Mouse (Mus musculus) kidney, embryonic 16.5 days (tissue): ENCODE results near the gene Arid2. TPM values are rescaled to one million over a fixed set of nuclear protein-coding genes. Genes with fewer than 3 reads are reported as not detected.
"Not testable (repeated sequence)": the region's sequence is repeated elsewhere in the genome, so short reads cannot be mapped to it uniquely, and the experiment has no call there.

Experiments
- ATAC-seq: fragments of 200-750 bp; cut with Nextera tagmentation; 2 replicates; pipeline ENCODE4 v1.8.0; 2017; ENCODE audit warnings: moderate TSS enrichment; ENCODE audit not compliant: low FRiP score, low TSS enrichment
- H3K27ac ChIP-seq: fragments of 300-500 bp; sonication (generic); 2 replicates; pipeline ENCODE4 v1.5.1; 2014; ENCODE audit warnings: low read length
- H3K27me3 ChIP-seq: fragments of 300-500 bp; sonication (generic); 2 replicates; pipeline ENCODE4 v1.6.1; 2014; ENCODE audit warnings: low read length, control low read depth, mixed read lengths; ENCODE audit not compliant: insufficient read depth
- H3K36me3 ChIP-seq: fragments of 300-500 bp; sonication (generic); 2 replicates; pipeline ENCODE4 v1.6.1; 2014; ENCODE audit warnings: low read length, control low read depth, mixed read lengths; ENCODE audit not compliant: insufficient read depth
- H3K4me1 ChIP-seq: fragments of 300-500 bp; sonication (generic); 2 replicates; pipeline ENCODE4 v1.6.1; 2014; ENCODE audit warnings: low read length, control low read depth, mixed read lengths; ENCODE audit not compliant: insufficient read depth
- H3K4me2 ChIP-seq: fragments of 300-500 bp; sonication (generic); replicated peaks from 2 replicates; pipeline ENCODE4 v1.6.1; 2014; ENCODE audit warnings: low read depth, low read length
- H3K4me3 ChIP-seq: fragments of 300-500 bp; sonication (generic); 2 replicates; pipeline ENCODE4 v1.5.1; 2014; ENCODE audit warnings: mild to moderate bottlenecking, low read length
- H3K9ac ChIP-seq: fragments of 300-500 bp; sonication (generic); replicated peaks from 2 replicates; pipeline ENCODE4 v1.6.1; 2014; ENCODE audit warnings: low read length
- H3K9me3 ChIP-seq: fragments of 300-500 bp; sonication (generic); 2 replicates; pipeline ENCODE4 v1.6.1; 2016; ENCODE audit warnings: low read length, control low read depth
- WGBS: fragments of 180-500 bp; shearing (Covaris S2); extraction: QIAGEN DNeasy Blood & Tissue Kit; methylation state at CpG from one replicate; pipeline ENCODE4 v1.1.7; 2014; 5-methylcytosine and 5-hydroxymethylcytosine counted together
- polyA plus RNA-seq: library from polyadenylated mRNA; unstranded; fragments of >200 nt; fragmentation: Nextera tagmentation; extraction: Ambion mirVana; gene quantifications from 2 replicates; pipeline ENCODE4 v1.2.1, GENCODE M21; 2015

Gene Arid2
- polyA plus RNA-seq, 1 experiment from 2014 or later, result 24.0 TPM

DNA sequence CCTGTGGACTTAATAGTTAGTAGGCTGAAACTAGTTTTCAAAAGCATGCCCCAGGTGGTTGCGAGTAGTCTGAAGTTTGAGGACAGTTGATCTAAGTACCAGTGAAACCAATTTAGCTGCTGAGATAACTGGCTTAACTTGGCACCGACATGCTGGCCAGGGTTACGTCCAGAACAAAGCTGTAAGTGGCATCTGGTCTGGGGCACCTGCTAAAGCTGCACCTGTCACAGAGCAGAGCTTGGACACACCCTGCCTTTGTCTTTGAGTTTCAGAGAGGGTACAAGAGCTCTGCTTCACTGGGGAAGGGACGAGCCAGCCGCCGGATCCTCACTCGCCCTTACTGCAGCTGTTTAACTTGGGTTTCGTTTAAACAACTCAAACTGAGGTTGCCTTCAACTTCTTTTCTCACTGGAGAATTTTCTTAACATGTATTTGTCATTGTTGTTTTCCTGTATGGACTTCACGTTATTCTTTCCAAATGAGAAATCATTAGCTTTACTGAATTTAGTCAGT, 9.8 kb downstream of the Arid2 start:
- no peak for ATAC-seq
- H3K4me1 ChIP-seq, result 0 out of 2 replicates have a peak, but pooled peaks cover 4% of the 10 kb centered on the region
- H3K4me2 ChIP-seq, result no peak overlapping the region
- no peak overlapping the region for H3K4me3 ChIP-seq
- H3K9ac ChIP-seq, result no peak overlapping the region
- 86% methylated on average over 9 of the region's 9 CpGs for WGBS
- H3K9me3 ChIP-seq, result no peaks in the 10 kb centered on the region
- no peaks in the 10 kb centered on the region for H3K27me3 ChIP-seq
- H3K27ac ChIP-seq, result no peak overlapping the region
- 0 out of 2 replicates have a peak, but pooled peaks cover 2% of the 10 kb centered on the region for H3K36me3 ChIP-seq

GRCm38 (mm10) chr15:96297623-96298188, 10.4 kb downstream of the Arid2 start:
- no peak overlapping the region for H3K4me2 ChIP-seq
- H3K36me3 ChIP-seq, result 0 out of 2 replicates have a peak, but pooled peaks cover 2% of the 10 kb centered on the region
- no peaks in the 10 kb centered on the region for H3K27me3 ChIP-seq
- H3K27ac ChIP-seq, result no peak overlapping the region
- H3K9me3 ChIP-seq, result no peaks in the 10 kb centered on the region
- H3K4me1 ChIP-seq, result 0 out of 2 replicates have a peak, but pooled peaks cover 4% of the 10 kb centered on the region
- WGBS, result 91% methylated on average over 9 of the region's 9 CpGs
- H3K9ac ChIP-seq, result no peak overlapping the region
- ATAC-seq, result no peak
- no peak overlapping the region for H3K4me3 ChIP-seq

DNA sequence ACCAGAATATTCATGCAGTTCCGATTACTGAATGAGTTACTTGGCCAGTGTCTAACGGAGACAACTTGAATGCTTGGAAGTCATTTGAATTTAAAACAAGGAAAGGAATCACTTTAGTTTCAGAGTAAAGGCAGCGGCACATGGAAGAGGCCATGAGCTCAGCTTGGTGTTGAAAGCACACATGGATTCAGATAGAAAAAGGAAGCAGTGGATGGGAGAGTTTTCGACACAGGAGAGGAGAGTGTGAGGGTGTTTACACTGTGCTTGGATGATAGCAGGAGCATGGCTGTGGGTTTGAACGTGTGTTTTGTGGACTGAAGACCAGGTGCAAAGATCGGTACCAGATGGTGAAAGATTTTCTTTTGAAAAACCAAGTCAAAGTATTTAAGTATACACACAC, 22.0 kb downstream of the Arid2 start:
- H3K9me3 ChIP-seq, result peaks cover 4% of the 10 kb centered on the region; the same call in 1 of the 2 replicates
- WGBS, result 86% methylated on average over 6 of the region's 6 CpGs

GRCm38 (mm10) chr15:96312902-96313301, 25.6 kb downstream of the Arid2 start:
- ATAC-seq, result no peak
- Histone ChIP-seq H3K27ac (no peak overlapping the region), H3K4me1 (0 out of 2 replicates have a peak, but pooled peaks cover 4% of the 10 kb centered on the region), H3K36me3 (peaks cover 18% of the 10 kb centered on the region), H3K4me3 (no peak overlapping the region), H3K9ac (no peak overlapping the region), H3K27me3 (no peaks in the 10 kb centered on the region), H3K9me3 (peaks cover 4% of the 10 kb centered on the region; the same call in 1 of the 2 replicates), H3K4me2 (no peak overlapping the region)
- WGBS, result 92% methylated on average over 1 of the region's 1 CpGs

More for the DNA sequence above, 22.0 kb downstream of the Arid2 start:
- Histone ChIP-seq H3K27me3 (no peaks in the 10 kb centered on the region), H3K4me3 (no peak overlapping the region), H3K4me2 (no peak overlapping the region), H3K4me1 (no peaks in the 10 kb centered on the region), H3K9ac (no peak overlapping the region), H3K36me3 (peaks cover 21% of the 10 kb centered on the region), H3K27ac (no peak overlapping the region)
- no peak for ATAC-seq

DNA sequence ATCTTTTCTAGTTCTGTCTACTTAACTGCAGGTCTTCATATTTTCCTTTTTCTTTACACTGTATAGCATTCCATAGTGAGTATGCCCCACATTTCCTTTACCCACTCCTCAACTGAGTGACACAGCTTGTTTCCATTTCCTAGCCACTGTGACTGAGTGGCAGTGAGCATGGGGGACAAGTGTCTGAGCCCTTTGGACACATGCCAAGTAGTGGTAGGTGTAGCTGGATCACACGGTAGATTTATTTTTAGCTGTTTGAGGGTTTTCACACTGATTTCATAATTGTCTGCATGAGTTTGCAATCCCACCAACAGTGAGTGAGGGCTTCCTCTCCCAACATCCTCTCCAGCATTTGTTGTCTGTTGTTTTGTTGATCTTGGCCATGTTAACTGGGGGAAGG, 28.3 kb downstream of the Arid2 start:
- Histone ChIP-seq H3K27ac (no peak overlapping the region), H3K36me3 (peaks cover 22% of the 10 kb centered on the region), H3K4me2 (no peak overlapping the region), H3K9ac (no peak overlapping the region), H3K9me3 (peaks cover 4% of the 10 kb centered on the region; the same call in 1 of the 2 replicates), H3K4me3 (no peak overlapping the region), H3K4me1 (0 out of 2 replicates have a peak, but pooled peaks cover 4% of the 10 kb centered on the region), H3K27me3 (no peaks in the 10 kb centered on the region)
- 47% methylated on average over 1 of the region's 1 CpGs for WGBS
- ATAC-seq, result no peak

- no peaks in the 10 kb centered on the region for H3K9me3 ChIP-seq
- H3K27ac ChIP-seq, result no peak overlapping the region
- H3K4me2 ChIP-seq, result no peak overlapping the region
- no peak overlapping the region for H3K4me3 ChIP-seq
- H3K9ac ChIP-seq, result no peak overlapping the region
- 0 out of 2 replicates have a peak, but pooled peaks cover 4% of the 10 kb centered on the region for H3K4me1 ChIP-seq
- peaks cover 6% of the 10 kb centered on the region; the same call in 1 of the 2 replicates for H3K36me3 ChIP-seq
- 76% methylated on average over 8 of the region's 8 CpGs for WGBS
- no peak for ATAC-seq
- no peaks in the 10 kb centered on the region for H3K27me3 ChIP-seq
Measured at GRCm38 (mm10) chr15:96319335-96319734, 32.0 kb downstream of the Arid2 start.

DNA sequence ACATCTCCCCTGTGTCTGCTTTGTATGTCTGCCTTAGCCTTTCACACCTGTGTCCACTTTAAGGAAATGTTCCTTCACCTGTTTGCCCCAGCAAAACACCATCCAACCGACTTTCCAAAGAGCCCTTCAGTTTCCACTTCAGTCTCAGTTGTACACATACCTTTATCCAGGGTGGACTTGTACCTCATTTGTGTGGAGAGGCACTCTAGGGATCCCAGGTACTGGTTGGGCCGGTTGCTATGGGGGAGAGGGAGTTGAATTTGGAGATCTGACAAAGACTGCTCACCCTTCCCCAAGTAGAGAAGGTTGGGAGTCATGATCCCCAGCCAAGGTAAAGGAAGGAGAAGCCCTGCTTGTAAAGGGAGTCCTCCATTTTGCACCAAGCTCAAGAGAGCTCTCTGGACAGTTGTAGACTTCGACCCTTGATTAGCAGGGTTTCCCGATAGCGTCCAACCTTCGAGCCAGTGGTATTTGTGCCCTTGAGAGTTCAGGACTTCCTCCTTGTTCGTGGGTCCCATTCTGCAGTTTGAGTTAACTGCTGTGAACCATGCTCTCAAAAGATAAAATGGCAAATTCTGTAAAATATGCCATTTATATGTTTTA, 38.5 kb downstream of the Arid2 start:
- ATAC-seq, result no peak
- Histone ChIP-seq H3K27ac (no peak overlapping the region), H3K4me2 (no peak overlapping the region), H3K27me3 (no peaks in the 10 kb centered on the region), H3K9me3 (no peaks in the 10 kb centered on the region), H3K9ac (no peak overlapping the region), H3K36me3 (peaks cover 9% of the 10 kb centered on the region), H3K4me3 (no peak overlapping the region), H3K4me1 (no peaks in the 10 kb centered on the region)
- 90% methylated on average over 7 of the region's 7 CpGs for WGBS

DNA sequence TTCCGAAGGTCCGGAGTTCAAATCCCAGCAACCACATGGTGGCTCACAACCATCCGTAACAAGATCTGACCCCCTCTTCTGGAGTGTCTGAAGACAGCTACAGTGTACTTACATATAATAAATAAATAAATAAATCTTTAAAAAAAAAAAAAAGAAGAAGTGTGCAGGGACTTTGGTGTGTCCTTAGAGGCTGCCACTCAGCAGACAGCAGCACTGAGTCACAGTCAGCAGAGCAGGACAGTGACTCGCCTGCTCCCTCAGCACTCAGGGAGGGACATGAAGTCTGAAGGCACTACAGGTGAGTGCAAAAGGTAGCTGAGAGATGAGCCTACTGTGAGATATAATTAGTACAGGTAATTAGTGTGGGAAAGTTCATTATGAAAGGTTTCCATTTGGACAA, 41.4 kb downstream of the Arid2 start:
- not testable (repeated sequence) for H3K4me3 ChIP-seq, H3K9me3 ChIP-seq, H3K27me3 ChIP-seq, H3K27ac ChIP-seq, H3K4me1 ChIP-seq, ATAC-seq, H3K9ac ChIP-seq, H3K4me2 ChIP-seq, H3K36me3 ChIP-seq
- 94% methylated on average over 3 of the region's 4 CpGs for WGBS

- no peak overlapping the region for H3K27ac ChIP-seq
- H3K9me3 ChIP-seq, result no peaks in the 10 kb centered on the region
- WGBS, result 76% methylated on average over 3 of the region's 3 CpGs
- peaks cover 1% of the 10 kb centered on the region for H3K36me3 ChIP-seq
- no peaks in the 10 kb centered on the region for H3K27me3 ChIP-seq
- no peak overlapping the region for H3K4me3 ChIP-seq
- H3K4me1 ChIP-seq, result no peaks in the 10 kb centered on the region
- no peak for ATAC-seq
- H3K9ac ChIP-seq, result no peak overlapping the region
- H3K4me2 ChIP-seq, result no peak overlapping the region
Measured at GRCm38 (mm10) chr15:96330536-96330935, 43.2 kb downstream of the Arid2 start.
